Mouse (Mus musculus) bone marrow, adult 2 months (tissue): ENCODE results near the gene Fam126a.

Source experiments
- CTCF ChIP-seq: fragments of 200-500 bp; IDR thresholded peaks from 2 replicates; pipeline ENCODE4 v1.5.1; 2011; ENCODE audit warnings: low read length, control low read depth; ENCODE audit not compliant: control insufficient read depth, insufficient read depth
- POLR2A ChIP-seq: fragments of 200-500 bp; IDR thresholded peaks from 2 replicates; pipeline ENCODE4 v1.6.1; 2011; ENCODE audit warnings: low read depth, mild to moderate bottlenecking, control low read depth, low read length, borderline replicate concordance; ENCODE audit not compliant: control insufficient read depth

DNA sequence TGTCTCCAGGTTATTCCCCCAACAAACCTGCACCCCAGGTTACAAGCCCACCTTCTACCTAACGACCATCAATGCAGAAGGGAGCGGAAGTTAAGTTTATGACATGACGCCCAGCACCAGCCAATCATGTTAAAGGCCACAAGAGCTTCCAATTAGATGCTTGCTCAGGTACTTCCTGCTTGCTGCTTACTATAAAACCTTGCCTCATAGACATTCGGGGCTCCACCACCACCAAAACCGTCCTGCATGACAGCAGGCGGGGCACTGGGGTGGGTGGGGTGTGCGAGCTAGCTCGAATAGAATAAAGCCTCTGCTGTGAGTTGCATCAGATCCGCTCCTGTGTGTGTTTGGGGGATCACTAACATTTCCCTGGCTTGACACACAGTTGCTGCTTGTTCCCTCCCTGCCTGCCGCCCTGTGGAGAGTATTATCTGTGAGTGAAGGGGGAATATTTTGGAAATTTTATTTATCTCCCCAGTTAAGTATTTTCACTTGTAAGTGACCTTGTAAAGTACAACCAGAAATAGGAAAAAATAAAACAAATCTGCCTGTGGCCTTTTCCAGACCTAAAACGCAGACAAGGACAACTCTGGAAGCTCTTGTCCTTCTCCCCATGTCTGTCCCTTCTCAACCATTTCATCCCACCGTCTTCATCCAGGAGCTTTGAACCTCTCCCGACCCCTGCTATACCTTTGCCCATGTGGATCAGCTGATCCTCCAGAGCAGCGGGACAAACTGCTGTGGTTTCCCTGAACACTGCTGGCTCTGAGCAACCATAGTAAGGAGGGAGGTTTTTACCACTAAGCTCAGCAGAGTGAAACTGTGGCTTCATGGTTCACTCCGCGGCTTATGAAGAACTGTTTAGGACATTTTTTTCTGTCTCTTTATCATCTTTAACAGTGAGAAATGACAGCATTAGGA, 21.5 kb upstream of the Fam126a start:
- no peak for TF ChIP-seq POLR2A
- TF ChIP-seq CTCF = no peak
